Mouse (Mus musculus): ENCODE data around the gene Dab2.

DNA sequence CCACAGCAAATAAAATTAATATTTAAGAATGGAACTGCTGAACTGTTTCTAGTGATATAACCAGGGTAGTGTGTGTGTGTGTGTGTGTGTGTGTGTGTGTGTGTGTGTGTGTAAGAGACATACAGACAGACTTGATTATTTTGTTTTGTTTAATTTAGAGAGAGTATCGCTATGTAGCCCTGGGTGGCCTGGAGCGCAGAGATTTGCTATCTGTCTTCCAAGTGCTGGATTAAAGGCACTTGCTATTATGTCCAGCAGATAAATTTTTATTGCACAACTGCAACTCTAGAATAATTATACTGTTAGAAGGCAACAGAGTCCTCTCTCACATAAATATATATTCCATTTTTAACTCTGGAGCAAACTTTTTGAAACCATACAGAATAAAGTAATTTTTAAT lies 102.8 kb downstream of the Dab2 start:
- TF ChIP-seq CTCF (IDR thresholded peaks at IDR 0.05; ENCODE audit: borderline replicate concordance, insufficient read depth, low read length): no peak
- no peak for TF ChIP-seq POLR2A (IDR thresholded peaks at IDR 0.05; ENCODE audit: low read depth, low read length)

Measured in embryonic fibroblast, embryonic 13.5 days (primary cell).